Mouse (Mus musculus) liver, embryonic 14.5 days (tissue): ENCODE data around the gene Creb5. TPM values are rescaled to one million over a fixed set of nuclear protein-coding genes. Genes with fewer than 3 reads are reported as not detected.
A peak's percentile ranks its signal among the peaks of the same experiment; 100 is the strongest.

Source experiments
- ATAC-seq: fragments of 200-750 bp; cut with Nextera tagmentation; 2 replicates; pipeline ENCODE4 v1.8.0; 2017; ENCODE audit warnings: moderate number of reproducible peaks, mild to moderate bottlenecking, moderate library complexity; ENCODE audit not compliant: insufficient read depth
- DNase-seq, 3 experiments: peaks; one replicate each; pipeline ENCODE4 v3.0.0-alpha.2; 2012 to 2013; ENCODE audit warnings: low read depth in 3 of 3, low spot score in 3 of 3
- H3K27ac ChIP-seq: fragments of 300-500 bp; sonication (generic); 2 replicates; pipeline ENCODE4 v1.5.1; 2014; ENCODE audit warnings: moderate library complexity, mild to moderate bottlenecking, control low read depth, inconsistent platforms
- H3K27me3 ChIP-seq: fragments of 300-500 bp; sonication (generic); 2 replicates; pipeline ENCODE4 v1.6.1; 2014; ENCODE audit warnings: mild to moderate bottlenecking, low read length, moderate library complexity; ENCODE audit not compliant: control insufficient read depth, insufficient read depth
- H3K36me3 ChIP-seq: fragments of 300-500 bp; sonication (generic); replicated peaks from 2 replicates; pipeline ENCODE4 v1.6.1; 2014; ENCODE audit warnings: low read depth; ENCODE audit not compliant: control insufficient read depth, insufficient read depth
- H3K4me1 ChIP-seq, 2 experiments: fragments of 200-500 bp in 1 of 2; fragments of 300-500 bp in 1 of 2; sonication (generic) in 1 of 2; replicated peaks; 2 replicates each; pipeline ENCODE4 v1.6.1; 2012 to 2014; ENCODE audit warnings: antibody characterized with exemption in 1 of 2, inconsistent platforms in 1 of 2, low read length in 1 of 2; ENCODE audit not compliant: control insufficient read depth in 2 of 2, insufficient read depth in 2 of 2
- H3K4me2 ChIP-seq: fragments of 300-500 bp; sonication (generic); 2 replicates; pipeline ENCODE4 v1.6.1; 2014; ENCODE audit warnings: low read depth, mild to moderate bottlenecking, control low read depth, moderate library complexity
- H3K4me3 ChIP-seq, 2 experiments: fragments of 200-500 bp in 1 of 2; fragments of 300-500 bp in 1 of 2; sonication (generic) in 1 of 2; 2 replicates each; pipeline ENCODE4 v1.5.1; 2012 to 2014; ENCODE audit warnings: low read depth in 2 of 2, low read length in 2 of 2, mild to moderate bottlenecking in 2 of 2, control low read depth in 1 of 2, inconsistent platforms in 1 of 2, moderate library complexity in 1 of 2; ENCODE audit not compliant: insufficient read depth in 1 of 2
- H3K9ac ChIP-seq: fragments of 300-500 bp; sonication (generic); replicated peaks from 2 replicates; pipeline ENCODE4 v1.6.1; 2014; ENCODE audit warnings: mild to moderate bottlenecking, control low read depth, moderate library complexity
- H3K9me3 ChIP-seq: fragments of 300-500 bp; sonication (generic); 2 replicates; pipeline ENCODE4 v1.6.1; 2016; ENCODE audit warnings: low read length, mixed read lengths; ENCODE audit not compliant: control insufficient read depth
- CTCF ChIP-seq: IDR thresholded peaks from 2 replicates; pipeline ENCODE4 v1.5.1; 2016; ENCODE audit warnings: antibody characterized with exemption, low read depth, control low read depth
- EP300 ChIP-seq: IDR thresholded peaks from 2 replicates; pipeline ENCODE4 v1.6.1; 2016; ENCODE audit warnings: antibody characterized with exemption, low read depth
- WGBS: fragments of 180-500 bp; shearing (Covaris S2); extraction: QIAGEN DNeasy Blood & Tissue Kit; methylation state at CpG from one replicate; pipeline ENCODE4 v1.1.7; 2014; ENCODE audit not compliant: insufficient replicate concordance; 5-methylcytosine and 5-hydroxymethylcytosine counted together
- polyA plus RNA-seq, 2 experiments: library from polyadenylated mRNA; depleted of rRNA in 1 of 2; stranded (reverse) in 1 of 2; unstranded in 1 of 2; fragments of >200 nt; fragmentation: Nextera tagmentation in 1 of 2; extraction: Ambion mirVana in 1 of 2; gene quantifications; 2 replicates each; pipeline versions ENCODE4 v1.2.1 to v1.2.3; 2012 to 2014

The Creb5 gene
- polyA plus RNA-seq, 2 experiments, result 0.04 to 0.06 TPM

- Histone ChIP-seq H3K4me2 (peak overlapping the region; percentile 31), H3K9ac (no peak overlapping the region), H3K9me3 (no peaks in the 10 kb centered on the region), H3K27ac (no peak overlapping the region), H3K4me3 (no peak overlapping the region), H3K36me3 (no peaks in the 10 kb centered on the region), H3K4me1 (0 out of 4 replicates have a peak, but pooled peaks cover 0 to 2% of the 10 kb centered on the region in 2 experiments), H3K27me3 (no peaks in the 10 kb centered on the region)
- ATAC-seq (no peak), DNase-seq (peak in 2 of 3 experiments; percentile 7 to 37)
- TF ChIP-seq EP300, result no peak
- TF ChIP-seq CTCF, result no peak
- WGBS, result 5% methylated on average over 15 of the region's 16 CpGs
Measured at GRCm38 (mm10) chr6:53572979-53573710, 286.1 kb downstream of the Creb5 start.

DNA sequence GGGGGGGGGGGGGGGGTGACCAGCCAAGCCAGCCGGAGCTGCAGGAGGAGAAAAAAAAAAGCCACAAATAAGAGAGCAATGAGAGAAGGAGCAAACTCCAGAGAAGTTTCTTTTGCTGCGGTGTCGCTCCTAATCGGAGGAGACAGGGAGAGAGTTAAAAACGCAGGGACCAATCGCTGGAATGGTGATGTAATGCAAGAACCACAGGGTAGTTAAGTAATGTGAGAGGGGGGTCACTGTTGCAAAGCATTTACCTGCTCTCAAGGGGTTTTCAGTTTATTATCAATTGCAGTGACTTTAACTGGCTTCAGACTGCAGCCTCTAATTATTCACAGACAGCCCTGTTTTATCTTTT is 286.6 kb downstream of the Creb5 start:
- Histone ChIP-seq H3K9me3 (no peaks in the 10 kb centered on the region), H3K36me3 (no peaks in the 10 kb centered on the region), H3K4me2 (no peak overlapping the region; the same call in 1 of the 2 replicates), H3K9ac (no peak overlapping the region), H3K4me3 (no peak overlapping the region), H3K4me1 (0 out of 4 replicates have a peak, but pooled peaks cover 0 to 2% of the 10 kb centered on the region in 2 experiments), H3K27me3 (no peaks in the 10 kb centered on the region), H3K27ac (no peak overlapping the region)
- no peak for ATAC-seq
- no peak for DNase-seq
- 15% methylated on average over 5 of the region's 6 CpGs for WGBS
- TF ChIP-seq CTCF (no peak), EP300 (no peak)

DNA sequence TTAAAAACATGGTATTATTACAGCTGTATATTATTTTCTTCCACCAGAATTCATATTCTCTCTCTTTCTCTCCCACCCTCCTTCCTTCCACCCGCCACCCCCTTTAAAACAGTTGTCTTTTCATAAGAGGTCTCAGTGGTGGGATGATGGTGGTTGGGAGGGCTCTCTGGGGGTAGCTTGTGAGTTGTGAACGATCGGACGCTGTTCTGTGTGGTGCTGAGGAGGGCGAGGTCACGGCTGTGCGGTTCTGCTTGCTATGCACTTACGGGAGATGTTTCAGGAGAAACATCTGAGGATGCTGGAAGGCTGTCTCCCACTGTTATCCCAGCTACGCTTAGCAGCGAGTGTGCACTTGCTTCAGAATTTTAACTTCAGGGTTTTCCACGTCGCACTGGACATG is 287.0 kb downstream of the Creb5 start:
- TF ChIP-seq EP300 (no peak), CTCF (no peak)
- DNase-seq (no peak), ATAC-seq (no peak)
- Histone ChIP-seq H3K4me3 (no peak overlapping the region), H3K9me3 (no peaks in the 10 kb centered on the region), H3K4me1 (0 out of 4 replicates have a peak, but pooled peaks cover 0 to 2% of the 10 kb centered on the region in 2 experiments), H3K4me2 (no peak overlapping the region), H3K27ac (no peak overlapping the region), H3K9ac (no peak overlapping the region), H3K36me3 (no peaks in the 10 kb centered on the region), H3K27me3 (no peaks in the 10 kb centered on the region)
- 64% methylated on average over 12 of the region's 12 CpGs for WGBS

DNA sequence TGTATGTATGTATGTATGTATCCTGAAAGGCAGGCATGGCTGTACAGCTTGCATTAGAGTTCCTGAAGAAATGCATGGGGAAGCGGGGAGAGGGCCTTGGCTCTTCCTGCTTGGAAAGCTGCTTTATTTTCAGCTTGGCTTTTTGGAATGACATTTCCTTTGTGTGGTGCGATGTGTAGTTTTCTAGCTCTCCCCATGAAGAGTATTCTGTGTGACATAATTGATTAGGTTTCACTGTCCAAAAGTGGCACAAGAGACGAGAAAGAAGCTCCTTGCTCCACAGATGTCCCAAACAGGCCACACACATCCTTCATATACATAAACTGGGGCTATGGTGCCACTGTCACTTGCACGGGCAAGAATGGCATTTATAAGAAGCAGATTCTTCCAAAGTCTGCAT is 288.1 kb downstream of the Creb5 start:
- no peaks in the 10 kb centered on the region for H3K27me3 ChIP-seq
- ATAC-seq (no peak), DNase-seq (no peak)
- H3K36me3 ChIP-seq, result no peaks in the 10 kb centered on the region
- WGBS, result 58% methylated on average over 4 of the region's 4 CpGs
- no peak overlapping the region for H3K9ac ChIP-seq
- no peak overlapping the region for H3K4me2 ChIP-seq
- H3K27ac ChIP-seq, result no peak overlapping the region
- no peak overlapping the region for H3K4me3 ChIP-seq
- 0 out of 4 replicates have a peak, but pooled peaks cover 0 to 2% of the 10 kb centered on the region in 2 experiments for H3K4me1 ChIP-seq
- TF ChIP-seq CTCF (no peak), EP300 (no peak)
- H3K9me3 ChIP-seq, result no peaks in the 10 kb centered on the region

GRCm38 (mm10) chr6:53575836-53576235 is 288.8 kb downstream of the Creb5 start:
- TF ChIP-seq CTCF (no peak), EP300 (no peak)
- ATAC-seq, result no peak
- no peaks in the 10 kb centered on the region for H3K36me3 ChIP-seq
- no peak overlapping the region for H3K9ac ChIP-seq
- H3K4me1 ChIP-seq, result 0 out of 4 replicates have a peak, but pooled peaks cover 0 to 2% of the 10 kb centered on the region in 2 experiments
- H3K4me2 ChIP-seq, result no peak overlapping the region
- H3K27ac ChIP-seq, result no peak overlapping the region
- H3K27me3 ChIP-seq, result no peaks in the 10 kb centered on the region
- WGBS, result 67% methylated on average over 3 of the region's 3 CpGs
- H3K9me3 ChIP-seq, result no peaks in the 10 kb centered on the region
- H3K4me3 ChIP-seq, result no peak overlapping the region
- DNase-seq, result no peak
